Mouse (Mus musculus): ENCODE data around the gene Ptpn20.

- TF ChIP-seq GATA1 (IDR thresholded peaks at IDR 0.05; ENCODE audit: borderline replicate concordance, low read length) (no peak), FLI1 (IDR thresholded peaks at IDR 0.05; ENCODE audit: low read length) (no peak)
Observed at GRCm38 (mm10) chr14:33634354-33634753, 45.3 kb downstream of the Ptpn20 start.

Data from megakaryocyte, embryonic 14.5 days (primary cell).